Mouse (Mus musculus) MEL (cell line): ENCODE results near the gene Dennd4b. TPM values are rescaled to one million over a fixed set of nuclear protein-coding genes. Genes with fewer than 3 reads are reported as not detected.

Experiments
- DNase-seq: peaks from one replicate; pipeline ENCODE4 v3.0.0; 2011; ENCODE audit warnings: low read depth, low spot score
- H3K27ac ChIP-seq: 2 replicates; pipeline ENCODE4 v1.5.1; 2012; ENCODE audit warnings: low read depth, mild to moderate bottlenecking, control low read depth, low read length, moderate library complexity; ENCODE audit not compliant: control insufficient read depth
- H3K27me3 ChIP-seq, 2 experiments: fragments of 150-350 bp in 1 of 2; sonication (generic) in 1 of 2; 2 replicates each; pipeline ENCODE4 v1.6.1; 2012; ENCODE audit warnings: low read length in 2 of 2, mild to moderate bottlenecking in 2 of 2, improper control_type of control experiment in 1 of 2, moderate library complexity in 1 of 2; ENCODE audit not compliant: insufficient read depth in 2 of 2, control insufficient read depth in 1 of 2
- H3K36me3 ChIP-seq, 2 experiments: 2 replicates each; pipeline ENCODE4 v1.6.1; 2012 to 2014; ENCODE audit warnings: low read length in 2 of 2, improper control_type of control experiment in 1 of 2, inconsistent platforms in 1 of 2, mild to moderate bottlenecking in 1 of 2; ENCODE audit not compliant: insufficient read depth in 2 of 2, control insufficient read depth in 1 of 2
- H3K4me1 ChIP-seq, 2 experiments: fragments of 150-350 bp in 1 of 2; sonication (generic) in 1 of 2; 2 replicates each; pipeline ENCODE4 v1.6.1; 2012; ENCODE audit warnings: low read length in 2 of 2, improper control_type of control experiment in 1 of 2, mild to moderate bottlenecking in 1 of 2; ENCODE audit not compliant: insufficient read depth in 2 of 2, control insufficient read depth in 1 of 2
- H3K4me3 ChIP-seq, 2 experiments: fragments of 150-350 bp in 1 of 2; sonication (generic) in 1 of 2; 2 replicates each; pipeline ENCODE4 v1.5.1; 2012; ENCODE audit warnings: low read depth in 2 of 2, low read length in 2 of 2, mild to moderate bottlenecking in 2 of 2, moderate library complexity in 2 of 2, control low read depth in 1 of 2, improper control_type of control experiment in 1 of 2; ENCODE audit not compliant: control insufficient read depth in 1 of 2, insufficient read depth in 1 of 2
- H3K79me2 ChIP-seq: 2 replicates; pipeline ENCODE4 v1.6.1; 2012; ENCODE audit warnings: mild to moderate bottlenecking, low read length, moderate library complexity; ENCODE audit not compliant: control insufficient read depth, poor library complexity, insufficient read depth
- H3K9ac ChIP-seq: 2 replicates; pipeline ENCODE4 v1.6.1; 2012; ENCODE audit warnings: low read depth, mild to moderate bottlenecking, control low read depth, low read length, moderate library complexity; ENCODE audit not compliant: control insufficient read depth, poor library complexity, severe bottlenecking
- H3K9me3 ChIP-seq: fragments of 150-350 bp; sonication (generic); replicated peaks from 2 replicates; pipeline ENCODE4 v1.6.1; 2012; ENCODE audit warnings: mild to moderate bottlenecking, low read length, improper control_type of control experiment, moderate library complexity; ENCODE audit not compliant: insufficient read depth
- BHLHE40 ChIP-seq: IDR thresholded peaks from 2 replicates; pipeline ENCODE4 v1.6.1; 2012; ENCODE audit warnings: low read depth, mild to moderate bottlenecking, inconsistent platforms, low read length, improper control_type of control experiment, borderline replicate concordance
- CHD1 ChIP-seq: IDR thresholded peaks from 2 replicates; pipeline ENCODE4 v1.6.1; 2012; ENCODE audit warnings: low read depth, mild to moderate bottlenecking, inconsistent platforms, low read length, improper control_type of control experiment
- CHD2 ChIP-seq: IDR thresholded peaks from 2 replicates; pipeline ENCODE4 v1.6.1; 2011; ENCODE audit warnings: low read length, improper control_type of control experiment
- CTCF ChIP-seq, 3 experiments: IDR thresholded peaks in 2 of 3; conservative IDR thresholded peaks in 1 of 3; 2 replicates each; pipeline ENCODE4 v1.5.1; 2011 to 2012; ENCODE audit warnings: low read length in 3 of 3, low read depth in 2 of 3, mild to moderate bottlenecking in 2 of 3, improper control_type of control experiment in 1 of 3, inconsistent platforms in 1 of 3, mixed read lengths in 1 of 3, moderate library complexity in 1 of 3; ENCODE audit not compliant: control insufficient read depth in 1 of 3, insufficient read depth in 1 of 3, poor library complexity in 1 of 3, severe bottlenecking in 1 of 3
- E2F4 ChIP-seq: IDR thresholded peaks from 2 replicates; pipeline ENCODE4 v1.6.1; 2011; ENCODE audit warnings: low read depth, low read length, improper control_type of control experiment, borderline replicate concordance
- ELF1 ChIP-seq: IDR thresholded peaks from 2 replicates; pipeline ENCODE4 v1.6.1; 2014; ENCODE audit warnings: low read depth, mild to moderate bottlenecking, inconsistent platforms, low read length, improper control_type of control experiment, moderate library complexity
- EP300 ChIP-seq, 2 experiments: IDR thresholded peaks; 2 replicates each; pipeline ENCODE4 v1.6.1; 2011; ENCODE audit warnings: improper control_type of control experiment in 2 of 2, low read length in 2 of 2, low read depth in 1 of 2, mild to moderate bottlenecking in 1 of 2
- ETS1 ChIP-seq: IDR thresholded peaks from 2 replicates; pipeline ENCODE4 v1.6.1; 2012; ENCODE audit warnings: low read depth, mild to moderate bottlenecking, inconsistent platforms, low read length, improper control_type of control experiment, moderate library complexity
- GABPA ChIP-seq: IDR thresholded peaks from 2 replicates; pipeline ENCODE4 v1.6.1; 2012; ENCODE audit warnings: low read depth, mild to moderate bottlenecking, inconsistent platforms, low read length, improper control_type of control experiment, moderate library complexity
- GATA1 ChIP-seq: IDR thresholded peaks from 2 replicates; pipeline ENCODE4 v1.6.1; 2011; ENCODE audit warnings: low read depth, low read length, improper control_type of control experiment
- HCFC1 ChIP-seq: IDR thresholded peaks from 2 replicates; pipeline ENCODE4 v1.6.1; 2012; ENCODE audit warnings: low read depth, mild to moderate bottlenecking, inconsistent platforms, low read length, improper control_type of control experiment, moderate library complexity
- JUND ChIP-seq: IDR thresholded peaks from 2 replicates; pipeline ENCODE4 v1.6.1; 2011; ENCODE audit warnings: low read depth, mild to moderate bottlenecking, improper control_type of control experiment, low read length
- KAT2A ChIP-seq: conservative IDR thresholded peaks from 2 replicates; pipeline ENCODE4 v1.6.1; 2012; ENCODE audit warnings: low read depth, low read length, improper control_type of control experiment, inconsistent platforms
- MAFK ChIP-seq: IDR thresholded peaks from 2 replicates; pipeline ENCODE4 v1.6.1; 2011; ENCODE audit warnings: low read depth, mild to moderate bottlenecking, low read length, improper control_type of control experiment, borderline replicate concordance
- MXI1 ChIP-seq: IDR thresholded peaks from 2 replicates; pipeline ENCODE4 v1.6.1; 2011; ENCODE audit warnings: mild to moderate bottlenecking, low read depth, low read length, improper control_type of control experiment
- MYB ChIP-seq: IDR thresholded peaks from 2 replicates; pipeline ENCODE4 v1.6.1; 2011; ENCODE audit warnings: mild to moderate bottlenecking, low read depth, low read length, improper control_type of control experiment
- MYC ChIP-seq: IDR thresholded peaks from 2 replicates; pipeline ENCODE4 v1.6.1; 2011; ENCODE audit warnings: low read depth, mild to moderate bottlenecking, low read length, improper control_type of control experiment, moderate library complexity
- NRF1 ChIP-seq: IDR thresholded peaks from 2 replicates; pipeline ENCODE4 v1.6.1; 2014; ENCODE audit warnings: low read depth, mild to moderate bottlenecking, inconsistent platforms, low read length, improper control_type of control experiment, moderate library complexity; ENCODE audit not compliant: poor library complexity, insufficient read depth, severe bottlenecking
- POLR2A ChIP-seq, 2 experiments: IDR thresholded peaks; 2 replicates each; pipeline ENCODE4 v1.6.1; 2011 to 2012; ENCODE audit warnings: low read length in 2 of 2, mild to moderate bottlenecking in 2 of 2, control low read depth in 1 of 2, improper control_type of control experiment in 1 of 2, low read depth in 1 of 2, moderate library complexity in 1 of 2; ENCODE audit not compliant: control insufficient read depth in 1 of 2, insufficient read depth in 1 of 2, poor library complexity in 1 of 2
- POLR2AphosphoS2 ChIP-seq: IDR thresholded peaks from 2 replicates; pipeline ENCODE4 v1.6.1; 2011; ENCODE audit warnings: low read length, improper control_type of control experiment
- POLR2AphosphoS5 ChIP-seq: IDR thresholded peaks from 2 replicates; pipeline ENCODE4 v1.6.1; 2012; ENCODE audit warnings: low read depth, borderline replicate concordance, mild to moderate bottlenecking, inconsistent platforms, low read length, moderate library complexity, mixed read lengths
- RCOR1 ChIP-seq: IDR thresholded peaks from 2 replicates; pipeline ENCODE4 v1.6.1; 2012; ENCODE audit warnings: low read depth, mild to moderate bottlenecking, inconsistent platforms, low read length, improper control_type of control experiment
- SIN3A ChIP-seq: IDR thresholded peaks from 2 replicates; pipeline ENCODE4 v1.6.1; 2012; ENCODE audit warnings: low read length, improper control_type of control experiment, inconsistent platforms
- SMC3 ChIP-seq: IDR thresholded peaks from 2 replicates; pipeline ENCODE4 v1.6.1; 2011; ENCODE audit warnings: low read depth, low read length, improper control_type of control experiment
- TAL1 ChIP-seq: IDR thresholded peaks from 2 replicates; pipeline ENCODE4 v1.6.1; 2012; ENCODE audit warnings: mild to moderate bottlenecking, inconsistent platforms, low read length, moderate library complexity, mixed read lengths
- TBP ChIP-seq: IDR thresholded peaks from 2 replicates; pipeline ENCODE4 v1.8.0; 2011; ENCODE audit warnings: low read depth, low read length, improper control_type of control experiment
- TCF12 ChIP-seq: IDR thresholded peaks from 2 replicates; pipeline ENCODE4 v1.6.1; 2014; ENCODE audit warnings: low read depth, mild to moderate bottlenecking, inconsistent platforms, low read length, improper control_type of control experiment, moderate library complexity
- UBTF ChIP-seq: IDR thresholded peaks from 2 replicates; pipeline ENCODE4 v1.6.1; 2012; ENCODE audit warnings: low read depth, mild to moderate bottlenecking, inconsistent platforms, low read length, improper control_type of control experiment, moderate library complexity, borderline replicate concordance; ENCODE audit not compliant: insufficient read depth
- USF1 ChIP-seq: IDR thresholded peaks from 2 replicates; pipeline ENCODE4 v1.6.1; 2014; ENCODE audit warnings: low read depth, mild to moderate bottlenecking, inconsistent platforms, low read length, improper control_type of control experiment, moderate library complexity
- USF2 ChIP-seq, 2 experiments: IDR thresholded peaks; 2 replicates each; pipeline ENCODE4 v1.6.1; 2011 to 2012; ENCODE audit warnings: improper control_type of control experiment in 2 of 2, low read length in 2 of 2, borderline replicate concordance in 1 of 2, inconsistent platforms in 1 of 2, low read depth in 1 of 2, mild to moderate bottlenecking in 1 of 2; ENCODE audit not compliant: insufficient read depth in 1 of 2
- ZC3H11A ChIP-seq: IDR thresholded peaks from 2 replicates; pipeline ENCODE4 v1.6.1; 2012; ENCODE audit warnings: low read depth, mild to moderate bottlenecking, inconsistent platforms, low read length, improper control_type of control experiment
- ZMIZ1 ChIP-seq: IDR thresholded peaks from 2 replicates; pipeline ENCODE4 v1.6.1; 2012; ENCODE audit warnings: low read depth, mild to moderate bottlenecking, inconsistent platforms, low read length, improper control_type of control experiment, moderate library complexity
- ZNF384 ChIP-seq: IDR thresholded peaks from 2 replicates; pipeline ENCODE4 v1.6.1; 2012; ENCODE audit warnings: low read depth, mild to moderate bottlenecking, inconsistent platforms, low read length, improper control_type of control experiment
- polyA plus RNA-seq, 2 experiments: library from polyadenylated mRNA; stranded (reverse) in 1 of 2; unstranded in 1 of 2; fragments of >175 nt in 1 of 2; fragments of >200 nt in 1 of 2; gene quantifications; 2 replicates each; pipeline versions ENCODE4 v1.2.1 to v1.2.4; 2012; ENCODE audit warnings: low replicate concordance in 2 of 2, low read depth in 1 of 2; ENCODE audit not compliant: insufficient read length in 2 of 2, insufficient read depth in 1 of 2, missing spikeins in 1 of 2
- total RNA-seq: library from RNA; depleted of rRNA; stranded (reverse); fragments of 300-350 nt; gene quantifications from 2 replicates; pipeline ENCODE4 v1.2.3, GENCODE M21; 2012; rRNA removed

Gene Dennd4b
- 10.3 and 11.6 TPM in 2 replicates for total RNA-seq
- polyA plus RNA-seq, result 10 to 100 TPM in 1 of 2 experiments, not detected in 1; 27.1 TPM

DNA sequence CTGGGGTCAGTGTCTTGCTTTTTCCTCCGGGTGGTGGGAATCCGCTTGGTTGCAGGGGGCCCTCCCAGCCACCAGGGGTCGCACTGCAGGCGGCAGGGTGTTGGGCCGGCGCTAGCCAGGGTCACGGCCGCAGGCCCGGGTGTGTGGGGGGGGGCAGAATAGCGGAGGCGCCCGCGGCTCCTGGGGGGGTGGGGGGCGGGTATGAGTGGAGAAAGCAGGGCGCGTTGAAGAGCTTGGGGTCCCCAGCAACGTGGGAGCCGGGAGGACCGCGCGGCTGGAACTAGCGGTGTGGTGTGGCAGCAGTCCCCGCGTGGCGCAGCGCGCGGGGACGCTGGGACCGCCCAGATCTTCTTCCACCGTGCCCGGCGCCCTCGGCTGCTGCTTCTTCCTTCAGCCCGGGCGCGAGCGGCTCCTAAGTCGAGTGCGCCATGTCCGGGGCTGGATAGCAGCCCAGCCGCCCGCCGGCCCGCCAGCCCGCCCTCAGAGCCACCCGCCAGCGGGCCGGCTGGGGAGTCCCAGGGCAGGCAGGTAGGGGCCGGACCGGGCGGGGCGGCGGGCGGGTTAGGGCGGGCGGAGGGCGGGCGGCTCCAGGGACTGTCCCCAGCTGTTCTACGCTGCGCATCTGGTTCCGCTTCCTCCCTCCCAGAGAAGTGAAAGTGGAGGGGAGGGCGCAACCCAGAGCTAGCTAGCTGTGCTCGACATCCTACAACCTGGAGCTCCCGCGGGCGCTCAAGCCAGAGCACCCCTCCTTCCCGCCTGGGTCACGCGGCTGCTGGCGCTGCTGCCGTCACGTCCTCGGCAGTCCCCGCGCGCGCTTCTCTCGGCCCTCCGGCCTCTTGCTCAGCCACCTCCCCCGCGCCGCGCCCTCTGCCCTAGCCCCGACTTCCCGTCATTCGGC lies at the start of gene Dennd4b:
Gene Dennd4b, plus strand, starts transcription at position 152 of the 898 bp plus-strand sequence.
- peaks cover 4 to 29% of the 10 kb centered on the region in 2 experiments for H3K4me1 ChIP-seq
- peaks cover 1 to 26% of the 10 kb centered on the region in 2 experiments; a peak in 3 of 4 replicates for H3K36me3 ChIP-seq
- H3K27me3 ChIP-seq, result no peaks in the 10 kb centered on the region
- DNase-seq, result peak; percentile 95
- H3K27ac ChIP-seq, result peak within 1 kb of the TSS; percentile 91
- H3K9ac ChIP-seq, result peak within 1 kb of the TSS; percentile 88
- H3K4me3 ChIP-seq, result peak within 1 kb of the TSS; percentile 73 to 76
- H3K9me3 ChIP-seq, result no peaks in the 10 kb centered on the region
- H3K79me2 ChIP-seq, result peaks cover 22% of the 10 kb centered on the region
- TF ChIP-seq CHD2, result no peak
- TF ChIP-seq TCF12, result peak; percentile 48
- no peak for TF ChIP-seq MAFK
- peak; percentile 67; the same call in 1 of the 2 replicates for TF ChIP-seq USF1
- peak; percentile 35; the same call in 1 of the 2 replicates for TF ChIP-seq BHLHE40
- no peak for TF ChIP-seq GATA1
- TF ChIP-seq ZNF384, result no peak
- TF ChIP-seq ZMIZ1, result peak; percentile 97
- peak; percentile 93 for TF ChIP-seq ETS1
- peak; percentile 80 for TF ChIP-seq SIN3A
- peak; percentile 59 for TF ChIP-seq ELF1
- TF ChIP-seq POLR2AphosphoS5, result no peak
- TF ChIP-seq MYC, result peak; percentile 73; the same call in 1 of the 2 replicates
- TF ChIP-seq E2F4, result peak; percentile 74; the same call in 1 of the 2 replicates
- peak in 1 of 2 experiments; percentile 35; a peak in 1 of 4 replicates for TF ChIP-seq EP300 (IDR thresholded peaks at IDR 0.05; ENCODE audit: low read depth in 1 of 2, low read length in 2 of 2)
- TF ChIP-seq TAL1, result no peak
- TF ChIP-seq TBP, result 0 out of 2 replicates have a peak, but pooled peaks have one; percentile 42
- TF ChIP-seq MYB, result no peak
- peak; percentile 24; the same call in 1 of the 2 replicates for TF ChIP-seq POLR2AphosphoS2
- peak; percentile 46; the same call in 1 of the 2 replicates for TF ChIP-seq KAT2A
- 0 out of 2 replicates have a peak, but pooled peaks have one; percentile 7 for TF ChIP-seq ZC3H11A
- peak; percentile 61 for TF ChIP-seq SMC3
- TF ChIP-seq POLR2A (IDR thresholded peaks at IDR 0.05; ENCODE audit: control insufficient read depth in 1 of 2, insufficient read depth in 1 of 2, low read depth in 1 of 2, low read length in 2 of 2, poor library complexity in 1 of 2), result peak; percentile 84; a peak in 3 of 4 replicates
- TF ChIP-seq GABPA, result no peak
- TF ChIP-seq MXI1, result peak; percentile 71
- peak; percentile 86 to 99 (median 90); a peak in 5 of 6 replicates for TF ChIP-seq CTCF (IDR thresholded peaks at IDR 0.05 in 2 of 3, conservative IDR thresholded peaks at IDR 0.05 in 1 of 3; ENCODE audit: control insufficient read depth in 1 of 3, insufficient read depth in 1 of 3, low read depth in 2 of 3, low read length in 3 of 3, poor library complexity in 1 of 3, severe bottlenecking in 1 of 3)
- peak; percentile 78 for TF ChIP-seq HCFC1
- no peak; the same call in 1 of the 2 replicates for TF ChIP-seq CHD1
- TF ChIP-seq NRF1, result peak; percentile 59
- TF ChIP-seq USF2 (IDR thresholded peaks at IDR 0.05; ENCODE audit: borderline replicate concordance in 1 of 2, insufficient read depth in 1 of 2, low read depth in 1 of 2, low read length in 2 of 2), result no peak
- TF ChIP-seq UBTF, result 0 out of 2 replicates have a peak, but pooled peaks have one; percentile 27
- TF ChIP-seq JUND, result no peak
- peak; percentile 13; the same call in 1 of the 2 replicates for TF ChIP-seq RCOR1
